Mouse (Mus musculus) adipocyte (in vitro differentiated cells): ENCODE results near the gene Fcrl6.

Source experiments
- DNase-seq: peaks from one replicate; pipeline ENCODE4 v3.0.0-alpha.2; 2016; ENCODE audit warnings: low spot score

Gene Fcrl6

GRCm38 (mm10) chr1:172602326-172602725 is at the start of gene Fcrl6:
Fcrl6 (minus strand) TSS chr1:172602551.
- DNase-seq = no peak

GRCm38 (mm10) chr1:172651288-172651987 is 49.1 kb upstream of the Fcrl6 start:
- DNase-seq = no peak

- no peak for DNase-seq
Measured at GRCm38 (mm10) chr1:172650519-172651287, 48.4 kb upstream of the Fcrl6 start.

GRCm38 (mm10) chr1:172649396-172649795 is 47.0 kb upstream of the Fcrl6 start:
- DNase-seq = no peak

GRCm38 (mm10) chr1:172647236-172647635 is 44.9 kb upstream of the Fcrl6 start:
- DNase-seq = no peak

GRCm38 (mm10) chr1:172638781-172639180 is 36.4 kb upstream of the Fcrl6 start:
- DNase-seq = no peak

- DNase-seq = no peak
Measured at GRCm38 (mm10) chr1:172637801-172638200, 35.5 kb upstream of the Fcrl6 start.

- no peak for DNase-seq
Measured at GRCm38 (mm10) chr1:172636266-172636665, 33.9 kb upstream of the Fcrl6 start.

- DNase-seq = no peak
Measured at GRCm38 (mm10) chr1:172635258-172635657, 32.9 kb upstream of the Fcrl6 start.

GRCm38 (mm10) chr1:172634136-172634535 is 31.8 kb upstream of the Fcrl6 start:
- DNase-seq = no peak

GRCm38 (mm10) chr1:172632451-172633326 is 30.3 kb upstream of the Fcrl6 start, which contains the start of gene Dusp23:
Dusp23 (minus strand) TSS chr1:172632962.
- peak; percentile 94 for DNase-seq

GRCm38 (mm10) chr1:172631721-172632120 is 29.4 kb upstream of the Fcrl6 start:
- no peak for DNase-seq

GRCm38 (mm10) chr1:172629831-172630230 is 27.5 kb upstream of the Fcrl6 start:
- DNase-seq = no peak

GRCm38 (mm10) chr1:172626306-172626705 is 24.0 kb upstream of the Fcrl6 start:
- DNase-seq = no peak

- no peak for DNase-seq
Measured at GRCm38 (mm10) chr1:172624081-172624480, 21.7 kb upstream of the Fcrl6 start.

GRCm38 (mm10) chr1:172623599-172623998 is 21.2 kb upstream of the Fcrl6 start:
- DNase-seq = no peak

GRCm38 (mm10) chr1:172619235-172619634 is 16.9 kb upstream of the Fcrl6 start:
- DNase-seq = peak; percentile 44

GRCm38 (mm10) chr1:172618141-172618540 is 15.8 kb upstream of the Fcrl6 start:
- DNase-seq = no peak

- DNase-seq = no peak
Measured at GRCm38 (mm10) chr1:172617365-172618076, 15.2 kb upstream of the Fcrl6 start.

- DNase-seq = no peak
Measured at GRCm38 (mm10) chr1:172616537-172617300, 14.4 kb upstream of the Fcrl6 start.

GRCm38 (mm10) chr1:172615412-172615811 is 13.1 kb upstream of the Fcrl6 start:
- DNase-seq = no peak
